Mouse (Mus musculus) CD8-positive naive resting alpha-beta T cell, adult 57 days (primary cell): ENCODE results near the gene Zcchc7. TPM values are rescaled to one million over a fixed set of nuclear protein-coding genes. Genes with fewer than 3 reads are reported as not detected.

ENCODE experiments used
- total RNA-seq: library from RNA; stranded (reverse); gene quantifications from one replicate; pipeline ENCODE4 v1.2.4, GENCODE M21; 2023

Gene Zcchc7
- total RNA-seq: 128 TPM

DNA sequence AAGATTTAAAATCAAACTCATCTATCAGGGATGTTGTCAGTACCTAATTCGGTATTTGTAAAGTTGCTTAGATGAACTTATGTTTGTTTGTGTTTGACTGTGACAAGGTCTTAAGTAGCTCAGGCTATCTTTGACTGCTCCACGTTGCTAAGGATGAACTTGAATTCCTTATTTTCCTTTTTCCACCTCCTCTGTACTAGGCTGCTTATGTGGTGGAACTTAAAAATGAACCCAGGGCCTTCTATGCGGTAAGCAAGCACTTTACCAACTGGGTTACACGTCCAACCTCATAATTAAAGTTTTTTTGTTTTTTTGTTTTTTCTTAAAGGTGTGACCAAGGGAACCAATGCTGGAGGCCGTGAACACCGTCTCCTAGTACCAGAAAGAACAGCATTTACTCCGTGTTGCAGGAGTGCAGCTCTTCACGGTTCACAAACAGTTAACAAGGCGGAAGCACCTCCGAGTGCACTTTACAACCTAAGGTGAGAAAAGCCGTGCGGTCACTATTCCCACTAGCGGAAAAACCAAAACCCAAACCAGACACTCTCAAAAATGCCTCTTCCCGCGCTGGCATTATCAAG is at the start of gene Zcchc7:
Gene Zcchc7 (plus strand): TSS at position 325 of the 581 bp plus-strand sequence.

DNA sequence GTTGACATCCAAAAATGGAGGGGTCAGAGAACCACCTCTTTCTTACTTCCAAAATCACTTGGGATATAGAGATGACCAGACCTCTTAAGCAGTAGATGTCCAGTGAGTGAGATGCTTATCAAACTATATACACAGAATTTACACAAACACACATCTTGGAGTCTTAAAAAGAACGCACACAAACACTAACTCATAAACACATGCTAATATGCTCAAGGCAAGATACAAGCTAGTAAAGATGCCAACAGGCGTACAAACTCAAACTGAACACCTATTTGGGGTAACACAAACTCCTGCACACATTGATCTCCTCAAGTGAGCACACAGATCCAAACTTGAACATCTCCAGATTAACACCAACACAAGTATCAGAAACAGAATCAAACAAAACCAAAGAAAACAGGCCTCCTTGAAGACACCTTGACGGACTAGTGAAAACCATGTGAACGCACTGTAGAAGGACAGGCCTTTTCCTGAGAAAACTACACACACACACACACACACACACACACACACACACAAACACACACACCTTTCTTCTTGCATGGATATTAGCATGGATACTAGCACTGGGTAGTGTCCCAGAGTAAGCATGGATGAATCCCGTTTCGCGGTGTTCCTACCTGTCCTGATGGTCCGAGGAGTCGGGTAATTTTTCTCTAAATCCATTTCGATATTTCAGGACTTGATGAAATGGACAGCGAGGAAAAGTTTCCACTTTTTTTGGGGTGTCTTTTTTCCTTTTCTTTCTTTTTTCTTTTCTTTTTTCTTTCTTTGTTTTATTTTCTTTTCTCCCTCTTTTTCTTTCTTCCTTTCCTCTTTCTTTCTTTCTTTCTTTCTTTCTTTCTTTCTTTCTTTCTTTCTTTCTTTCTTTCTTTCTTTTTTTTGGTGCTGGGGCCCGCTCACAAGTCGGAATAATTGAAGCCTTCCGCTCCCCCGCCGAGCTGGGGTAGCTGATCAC is 45.7 kb upstream of the Zcchc7 start, which contains the start of gene Pax5:
Gene Pax5 (minus strand): TSS at position 748 of the 961 bp plus-strand sequence.

DNA sequence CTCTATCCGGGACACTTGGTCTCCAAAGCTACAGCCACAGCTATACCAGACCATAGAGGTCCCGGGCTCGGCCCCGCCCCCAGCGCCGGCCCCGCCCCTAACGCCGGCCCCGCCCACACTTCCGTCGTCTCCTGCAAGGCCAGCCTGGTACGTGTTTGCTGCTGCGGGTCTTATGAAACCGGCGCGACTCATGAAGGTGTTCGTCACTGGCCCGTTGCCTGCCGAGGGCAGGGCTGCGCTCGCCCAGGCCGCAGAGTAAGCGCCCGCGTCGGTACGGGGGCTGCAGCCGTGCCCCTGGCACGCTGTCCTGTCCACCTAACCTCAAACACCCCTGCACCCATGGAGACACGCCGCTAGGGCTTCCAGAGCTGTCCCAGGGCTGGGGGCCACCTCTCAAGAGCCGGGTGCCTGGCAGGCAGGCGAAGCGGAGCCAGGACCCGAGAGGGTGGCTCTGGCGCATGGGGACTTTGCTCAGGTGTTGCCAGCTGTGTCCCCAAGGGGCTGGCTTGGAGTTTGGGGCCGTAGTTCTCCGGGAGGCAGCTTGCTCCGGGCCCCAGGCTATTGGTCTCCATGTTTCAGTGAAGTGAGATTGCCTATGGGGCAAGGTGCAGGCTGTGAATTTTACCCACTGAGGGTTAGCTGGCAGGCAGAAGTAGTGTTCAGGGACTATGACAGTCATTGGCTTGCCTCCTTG is 225.8 kb downstream of the Zcchc7 start, which contains the start of gene Grhpr:
Gene Grhpr (plus strand): TSS at position 116 of the 694 bp plus-strand sequence.

Other genes starting within 250 kb of the Zcchc7 start
- 81.8 TPM for gene Pax5, start 45.4 kb upstream of the Zcchc7 start, total RNA-seq
- 10.6 TPM for gene Grhpr, start 225.5 kb downstream of the Zcchc7 start, total RNA-seq